Mouse (Mus musculus): ENCODE measurements around the gene 1500011B03Rik.
A peak's percentile ranks its signal among the peaks of the same experiment; 100 is the strongest.
"Not testable (repeated sequence)": the region's sequence is repeated elsewhere in the genome, so short reads cannot be mapped to it uniquely, and the experiment has no call there.

Gene 1500011B03Rik

DNA sequence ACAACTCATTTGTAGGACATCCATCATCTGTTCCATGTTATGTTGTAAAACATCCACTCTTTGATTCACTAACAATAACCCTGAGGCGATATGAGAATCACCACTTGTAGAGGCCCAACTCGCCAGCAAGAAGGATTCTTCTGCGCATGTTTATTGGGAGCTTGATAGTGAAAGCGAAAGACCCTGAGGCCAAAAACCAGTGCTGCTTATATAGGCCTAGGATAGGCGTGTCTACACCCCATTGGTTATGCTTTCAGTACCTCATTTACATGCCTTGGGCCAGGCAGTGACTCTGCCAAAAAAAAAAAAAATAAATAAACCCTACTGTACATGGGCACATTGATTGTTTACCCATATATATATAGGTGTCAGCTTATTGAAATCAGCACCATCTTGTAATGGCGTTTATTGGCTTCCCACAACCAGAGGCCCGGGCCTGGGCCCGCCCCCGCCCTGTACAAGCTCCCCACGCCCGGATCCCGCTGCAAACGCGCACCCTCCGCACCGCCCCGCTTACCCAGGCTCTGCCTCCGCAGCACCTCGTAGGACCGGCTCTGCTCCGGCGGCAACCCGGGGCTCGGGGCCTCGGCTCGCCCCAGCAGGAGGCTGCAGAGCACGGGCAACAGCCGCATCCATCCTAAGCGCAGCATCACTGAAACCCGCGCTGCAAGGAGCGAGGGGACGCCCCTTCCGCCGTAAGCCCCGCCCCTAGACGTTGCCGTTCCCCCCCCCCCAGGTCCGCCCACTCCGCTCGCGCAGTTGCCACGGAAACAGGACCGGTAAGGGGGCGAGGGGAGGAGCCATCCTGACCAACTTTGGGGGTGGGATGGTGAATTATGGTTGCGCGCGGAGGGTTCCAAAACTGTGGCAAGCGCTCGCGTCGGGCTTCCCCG is at the start of gene 1500011B03Rik:
Gene 1500011B03Rik (minus strand): TSS at position 673 of the 893 bp plus-strand sequence.
- peak; percentile 92 for DNase-seq

GRCm38 (mm10) chr5:114865279-114865678 is 42.0 kb upstream of the 1500011B03Rik start:
- no peak for DNase-seq

DNA sequence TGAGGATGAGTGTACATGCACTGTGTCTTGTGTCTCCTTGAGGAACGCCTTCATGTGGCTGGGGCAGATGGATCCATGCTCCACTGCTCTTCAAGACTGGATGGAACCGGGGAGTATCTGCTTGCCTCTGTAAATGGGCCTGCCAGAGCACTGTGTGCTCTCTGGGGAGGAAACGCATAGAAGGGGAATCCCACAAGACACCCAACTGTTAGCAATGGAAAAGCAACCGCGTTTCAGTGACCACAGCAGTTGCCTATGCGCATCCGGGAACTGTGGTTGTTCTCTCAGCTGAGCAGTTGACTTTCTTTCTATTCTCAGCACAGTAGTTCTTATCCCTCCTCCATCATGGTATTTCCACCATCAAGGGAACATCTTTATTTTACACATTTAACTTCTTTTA is 41.5 kb upstream of the 1500011B03Rik start:
- no peak for DNase-seq

- no peak for DNase-seq
These were observed 38.5 kb upstream of the 1500011B03Rik start for GRCm38 (mm10) chr5:114861730-114862129.

DNA sequence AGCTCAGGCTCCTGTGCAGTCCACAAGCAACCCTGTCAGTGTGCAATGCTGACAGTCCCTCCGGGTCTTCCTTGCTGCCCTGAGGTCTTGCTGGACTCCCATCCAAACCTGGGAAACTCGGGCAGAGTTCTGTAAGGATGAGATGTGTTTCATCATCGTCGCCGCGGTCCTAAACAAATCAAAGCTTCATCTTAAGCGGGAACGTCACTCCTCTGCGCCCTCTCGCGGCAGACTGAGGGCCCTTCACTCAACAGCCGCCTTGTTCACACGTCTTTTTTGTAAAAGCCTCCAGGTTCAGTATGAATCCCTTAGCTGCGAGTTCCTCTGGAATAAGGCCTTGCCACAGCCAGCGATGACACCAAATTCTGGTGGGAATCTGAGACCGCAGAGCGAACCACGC is 36.0 kb upstream of the 1500011B03Rik start:
- peak; percentile 90 for DNase-seq

GRCm38 (mm10) chr5:114858582-114858981 is 35.3 kb upstream of the 1500011B03Rik start, which contains the start of gene Gm9936:
Gene Gm9936 (minus strand): TSS chr5:114858682.
- no peak for DNase-seq

- not testable (repeated sequence) for DNase-seq
These were observed 30.1 kb upstream of the 1500011B03Rik start, which contains the start of gene 4930519G04Rik for GRCm38 (mm10) chr5:114853364-114853763. Gene 4930519G04Rik (plus strand): TSS chr5:114853664.

DNA sequence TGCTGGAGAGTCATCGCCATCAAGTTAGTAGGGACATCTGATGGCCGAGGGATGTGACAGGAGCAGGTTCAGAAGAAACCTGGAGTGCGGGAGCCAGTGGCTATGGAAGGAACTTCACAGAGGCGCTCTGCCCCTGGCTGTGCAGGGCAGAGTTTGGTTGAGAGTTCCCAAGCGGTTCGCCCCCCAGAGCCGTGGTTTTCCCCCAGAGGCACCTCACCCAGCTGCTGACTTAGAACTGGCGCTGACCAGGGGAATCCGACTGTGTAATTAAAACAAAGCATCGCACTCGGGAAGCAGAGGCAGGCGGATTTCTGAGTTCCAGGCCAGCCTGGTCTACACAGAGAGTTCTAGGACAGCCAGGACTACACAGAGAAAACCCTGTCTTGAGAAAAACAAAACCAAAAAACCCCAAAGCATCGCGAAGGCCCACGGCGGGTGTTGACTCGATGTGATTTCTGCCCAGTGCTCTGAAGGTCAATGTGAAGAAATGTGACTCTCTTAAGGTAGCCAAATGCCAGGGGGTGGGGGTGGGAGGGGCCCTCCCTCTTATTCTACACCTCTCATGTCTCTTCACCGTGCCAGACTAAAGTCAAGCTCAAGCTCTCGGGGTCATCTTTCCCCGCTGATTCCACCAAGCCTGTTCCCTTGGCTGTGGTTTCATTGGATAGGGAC is 28.4 kb upstream of the 1500011B03Rik start:
- no peak for DNase-seq

DNA sequence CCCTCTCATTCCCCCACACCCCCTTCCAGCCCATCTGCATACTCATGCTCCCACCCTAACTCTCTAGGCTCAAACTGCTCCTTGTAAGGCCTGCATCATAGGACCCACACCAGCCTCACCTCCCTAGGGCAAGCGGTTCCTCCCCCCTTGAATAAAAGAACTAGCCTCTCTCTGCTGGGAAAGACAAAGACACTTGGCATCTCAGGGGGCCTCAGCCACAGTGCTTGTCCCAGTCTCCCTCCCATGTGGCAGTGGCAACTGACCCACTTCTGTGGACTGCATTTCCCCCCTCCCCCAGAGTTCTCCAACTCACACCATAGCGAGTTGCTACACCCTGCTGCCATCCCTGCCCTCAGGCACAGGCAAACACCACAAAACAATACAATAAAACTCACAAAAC is 21.1 kb upstream of the 1500011B03Rik start:
- DNase-seq, result peak; percentile 72

DNA sequence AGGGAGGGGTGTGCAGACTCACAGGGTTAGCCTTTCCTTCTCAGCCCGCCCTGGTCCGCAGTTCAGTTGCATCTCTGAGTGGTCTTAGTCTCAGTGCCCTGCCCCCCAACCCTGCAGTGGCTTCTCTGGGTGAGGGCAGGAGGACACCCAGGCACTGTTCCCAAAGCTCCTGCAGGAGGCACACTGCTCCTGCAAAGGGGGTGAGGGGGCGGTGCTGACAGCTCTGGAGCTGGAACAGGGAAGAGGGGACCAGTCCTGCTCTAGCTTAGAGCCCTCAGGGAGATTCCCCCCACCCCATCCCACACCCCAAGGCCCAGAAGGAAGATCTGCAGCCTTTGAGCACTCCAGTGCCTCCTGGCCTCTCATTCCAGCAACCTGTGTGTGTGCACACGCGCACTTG is 19.4 kb upstream of the 1500011B03Rik start:
- DNase-seq, result peak; percentile 52

- peak; percentile 84 for DNase-seq
These were observed 18.9 kb upstream of the 1500011B03Rik start for GRCm38 (mm10) chr5:114842155-114842554.

GRCm38 (mm10) chr5:114840481-114840880 is 17.2 kb upstream of the 1500011B03Rik start:
- DNase-seq, result not testable (repeated sequence)

- no peak for DNase-seq
These were observed 13.6 kb upstream of the 1500011B03Rik start for GRCm38 (mm10) chr5:114836886-114837285.

- no peak for DNase-seq
These were observed 6.5 kb upstream of the 1500011B03Rik start for GRCm38 (mm10) chr5:114829740-114830139.

DNA sequence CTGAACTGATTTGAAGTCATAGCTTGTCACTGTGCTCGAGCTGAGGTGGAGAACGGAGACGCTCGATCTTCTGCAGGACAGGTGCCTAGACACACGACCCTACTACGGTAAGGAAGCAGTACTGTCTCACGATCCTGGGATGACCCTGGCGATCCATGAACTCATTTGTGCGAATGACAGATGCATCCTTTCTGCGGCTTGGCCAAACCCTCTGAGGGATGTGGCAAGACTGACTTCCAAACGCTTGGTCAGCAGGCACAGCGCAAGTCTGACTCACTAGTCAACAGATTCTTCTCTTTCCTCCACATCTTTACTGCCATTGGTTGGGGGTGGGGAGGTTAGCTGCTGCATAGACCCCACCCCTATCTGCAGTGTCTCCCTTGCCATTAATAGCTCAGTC is 4.2 kb upstream of the 1500011B03Rik start:
- no peak for DNase-seq

DNA sequence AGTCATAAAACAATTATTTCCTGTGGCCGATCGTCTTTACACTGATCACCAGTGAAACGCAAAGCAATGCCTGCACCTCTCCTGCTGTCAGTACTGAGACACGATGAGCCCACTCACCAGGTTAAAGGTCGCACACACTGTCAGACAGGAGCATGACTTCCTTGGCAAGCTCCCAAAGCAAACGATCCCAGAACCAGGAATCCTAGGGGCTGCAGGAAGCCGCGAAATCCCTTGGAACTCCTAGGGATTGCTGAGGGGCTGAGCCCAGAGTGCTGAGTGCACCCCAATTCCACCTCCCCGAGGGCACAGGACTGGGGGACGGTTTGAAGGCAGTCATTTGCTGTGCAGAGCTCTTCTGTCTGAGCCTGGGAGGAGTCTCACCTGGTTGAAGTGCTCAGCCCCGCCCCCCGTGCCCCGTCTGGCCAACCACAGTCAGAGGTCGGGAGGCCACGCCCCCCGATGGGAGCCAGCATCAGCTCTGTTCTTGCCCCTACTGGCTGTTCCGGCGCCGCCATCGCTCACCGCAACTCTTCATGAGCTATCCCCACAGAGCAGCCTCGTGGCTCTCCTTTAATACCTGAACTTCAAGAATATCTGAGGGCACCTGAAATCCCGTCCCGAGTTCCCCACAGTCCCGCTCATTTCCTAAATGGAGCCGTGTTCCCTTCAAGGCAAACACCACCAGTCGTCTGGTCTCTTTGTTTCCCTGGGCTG is 2.9 kb upstream of the 1500011B03Rik start:
- DNase-seq, result peak; percentile 94

GRCm38 (mm10) chr5:114824197-114824596 is 929 bp upstream of the 1500011B03Rik start:
- DNase-seq, result peak; percentile 81

DNA sequence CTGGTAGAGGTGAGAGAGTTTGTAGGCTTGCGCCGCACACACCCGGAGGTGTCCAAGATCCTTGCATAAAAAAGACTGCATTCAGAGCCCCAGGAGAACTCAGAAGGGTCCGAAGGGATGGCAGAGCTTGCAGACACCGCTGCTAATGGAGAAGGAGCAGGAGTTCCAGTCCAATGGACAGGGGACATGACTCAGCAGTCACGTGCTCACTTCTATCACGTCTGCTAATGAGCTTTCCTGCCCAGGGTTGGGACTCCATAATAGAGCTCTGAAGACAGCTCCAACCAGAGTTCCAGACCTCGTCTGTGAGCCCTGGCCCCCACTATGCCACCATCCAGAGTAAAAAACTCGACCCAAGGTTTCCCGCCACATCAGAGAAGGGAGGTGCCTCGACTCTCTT is 5.1 kb downstream of the 1500011B03Rik start:
- DNase-seq, result peak; percentile 32

GRCm38 (mm10) chr5:114816599-114816998 is 6.7 kb downstream of the 1500011B03Rik start:
- peak; percentile 58 for DNase-seq

- DNase-seq, result peak; percentile 94
These were observed 9.6 kb downstream of the 1500011B03Rik start for GRCm38 (mm10) chr5:114813525-114814181.

GRCm38 (mm10) chr5:114809826-114810225 is 13.4 kb downstream of the 1500011B03Rik start:
- DNase-seq, result no peak

GRCm38 (mm10) chr5:114809181-114809756 is 14.0 kb downstream of the 1500011B03Rik start:
- no peak for DNase-seq
